Mouse (Mus musculus): ENCODE measurements around the gene Nipal4. TPM values are rescaled to one million over a fixed set of nuclear protein-coding genes. Genes with fewer than 3 reads are reported as not detected.

Gene Nipal4
- polyA plus RNA-seq, 1 experiment, result 0.02 TPM

DNA sequence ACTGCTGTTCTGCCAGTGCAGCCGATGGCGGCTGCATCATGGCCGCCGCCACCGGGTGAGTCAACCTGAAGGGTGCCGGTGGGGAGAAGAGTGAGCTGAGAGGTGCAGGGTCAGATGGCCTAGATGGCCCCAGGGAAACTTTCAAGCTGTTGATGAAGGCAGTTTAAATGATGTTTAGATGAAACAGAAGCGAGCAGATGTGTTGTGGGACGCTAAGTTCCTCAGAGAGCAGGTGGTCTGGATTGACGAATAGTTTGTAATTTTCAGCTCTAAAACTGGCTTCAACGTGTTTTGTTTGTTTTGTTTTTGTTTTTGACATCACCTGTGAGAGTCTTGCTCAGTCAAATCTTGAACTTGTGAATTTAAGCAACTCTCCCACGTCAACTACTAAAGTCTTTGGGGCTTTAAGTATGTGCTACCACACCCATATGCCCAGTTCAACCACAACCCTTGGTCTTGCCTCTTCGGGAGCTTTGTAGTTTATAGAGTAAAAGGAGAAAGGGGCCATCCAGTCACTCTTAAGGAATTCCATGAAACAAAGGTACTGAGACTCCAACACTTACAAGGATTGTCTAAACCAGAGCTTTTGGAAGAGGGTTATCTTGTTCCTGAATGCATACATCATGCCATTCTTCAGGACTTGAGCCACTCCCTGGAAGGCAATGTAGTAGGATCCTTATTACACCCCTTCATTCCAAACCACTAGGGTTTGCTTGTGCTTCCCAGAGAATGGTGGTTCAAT lies 41.0 kb downstream of the Nipal4 start:
- TF ChIP-seq TCF3 (IDR thresholded peaks at IDR 0.05; ENCODE audit: insufficient read length, low read depth) (no peak), SRF (IDR thresholded peaks at IDR 0.05; ENCODE audit: control insufficient read depth, insufficient read length, low read depth) (no peak), MYOG (IDR thresholded peaks at IDR 0.05; ENCODE audit: control insufficient read depth in 1 of 3, insufficient read depth in 1 of 3, insufficient read length in 2 of 3, low read depth in 2 of 3) (no peak), MYOD1 (IDR thresholded peaks at IDR 0.05; ENCODE audit: control insufficient read depth in 1 of 3, insufficient read length in 2 of 3, low read depth in 2 of 3) (no peak), E2F4 (IDR thresholded peaks at IDR 0.05; ENCODE audit: insufficient read depth) (no peak), MAX (IDR thresholded peaks at IDR 0.05; ENCODE audit: low read depth) (no peak), TCF12 (IDR thresholded peaks at IDR 0.05; ENCODE audit: insufficient read depth, poor library complexity, severe bottlenecking) (no peak), USF1 (IDR thresholded peaks at IDR 0.05; ENCODE audit: low read depth) (no peak), REST (IDR thresholded peaks at IDR 0.05; ENCODE audit: insufficient read depth, insufficient read length) (no peak), POLR2AphosphoS2 (IDR thresholded peaks at IDR 0.05; ENCODE audit: insufficient read length, low read depth) (no peak), POLR2A (IDR thresholded peaks at IDR 0.05; ENCODE audit: insufficient read length, low read depth) (no peak), CEBPB (IDR thresholded peaks at IDR 0.05; ENCODE audit: insufficient read depth, poor library complexity, severe bottlenecking) (no peak)
- Histone ChIP-seq H3K36me3 (ENCODE audit: control insufficient read depth, insufficient read depth) (peaks cover 37% of the 10 kb centered on the region), H3K27me3 (ENCODE audit: control insufficient read depth, insufficient read depth, insufficient read length) (no peaks in the 10 kb centered on the region)

GRCm38 (mm10) chr11:46123328-46123866 lies 42.9 kb downstream of the Nipal4 start:
- no peak for TF ChIP-seq REST (IDR thresholded peaks at IDR 0.05; ENCODE audit: insufficient read depth, insufficient read length)
- TF ChIP-seq E2F4 (IDR thresholded peaks at IDR 0.05; ENCODE audit: insufficient read depth), result no peak
- TF ChIP-seq USF1 (IDR thresholded peaks at IDR 0.05; ENCODE audit: low read depth), result no peak
- no peaks in the 10 kb centered on the region for H3K79me2 ChIP-seq (ENCODE audit: control insufficient read depth, insufficient read depth)
- no peak overlapping the region for H3K4me3 ChIP-seq
- no peaks in the 10 kb centered on the region for H3K27me3 ChIP-seq (ENCODE audit: control insufficient read depth, insufficient read depth, insufficient read length)
- H3K36me3 ChIP-seq (ENCODE audit: control insufficient read depth, insufficient read depth), result peaks cover 35% of the 10 kb centered on the region
- H3ac ChIP-seq (ENCODE audit: control insufficient read depth, insufficient read length), result no peak overlapping the region
- H3K4me2 ChIP-seq (ENCODE audit: low read depth), result no peak overlapping the region

More for the DNA sequence above, 41.0 kb downstream of the Nipal4 start:
- Histone ChIP-seq H3K4me2 (ENCODE audit: low read depth) (no peak overlapping the region), H3K4me3 (no peak overlapping the region), H3ac (ENCODE audit: control insufficient read depth, insufficient read length) (no peak overlapping the region), H3K79me2 (ENCODE audit: control insufficient read depth, insufficient read depth) (no peaks in the 10 kb centered on the region)

DNA sequence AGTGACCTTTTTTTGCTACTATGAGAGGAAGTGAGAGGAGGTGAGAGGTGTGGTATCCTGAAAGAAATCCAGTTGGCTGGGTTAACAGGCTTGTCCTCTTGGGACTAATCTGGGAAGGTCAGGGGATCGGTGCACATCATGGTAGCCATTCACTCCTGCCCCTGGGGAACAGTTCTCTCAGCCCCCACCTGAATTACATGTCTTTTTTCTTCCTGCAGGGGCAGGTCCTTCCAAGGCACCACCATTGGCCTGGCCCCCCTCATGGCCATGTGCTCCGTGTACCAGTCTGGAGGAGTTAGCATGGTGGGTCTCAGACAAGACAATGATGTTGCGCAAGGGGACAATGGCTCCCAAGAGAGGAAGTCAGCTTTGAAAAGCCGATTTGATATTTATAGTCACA lies 43.4 kb downstream of the Nipal4 start:
- TF ChIP-seq MYOD1 (IDR thresholded peaks at IDR 0.05; ENCODE audit: control insufficient read depth in 1 of 3, insufficient read length in 2 of 3, low read depth in 2 of 3) (no peak), CEBPB (IDR thresholded peaks at IDR 0.05; ENCODE audit: insufficient read depth, poor library complexity, severe bottlenecking) (peak; percentile 79), POLR2AphosphoS2 (IDR thresholded peaks at IDR 0.05; ENCODE audit: insufficient read length, low read depth) (peak; percentile 12)
- no peaks in the 10 kb centered on the region for H3K27me3 ChIP-seq (ENCODE audit: control insufficient read depth, insufficient read depth, insufficient read length)
- H3K4me2 ChIP-seq (ENCODE audit: low read depth), result no peak overlapping the region
- H3ac ChIP-seq (ENCODE audit: control insufficient read depth, insufficient read length), result no peak overlapping the region
- no peak overlapping the region for H3K4me3 ChIP-seq
- H3K79me2 ChIP-seq (ENCODE audit: control insufficient read depth, insufficient read depth), result no peaks in the 10 kb centered on the region
- H3K36me3 ChIP-seq (ENCODE audit: control insufficient read depth, insufficient read depth), result peaks cover 38% of the 10 kb centered on the region

GRCm38 (mm10) chr11:46121666-46122065 lies 44.6 kb downstream of the Nipal4 start:
- TF ChIP-seq MYOG (IDR thresholded peaks at IDR 0.05; ENCODE audit: control insufficient read depth in 1 of 3, insufficient read depth in 1 of 3, insufficient read length in 2 of 3, low read depth in 2 of 3) (peak; percentile 15 to 87 (median 34)), POLR2AphosphoS2 (IDR thresholded peaks at IDR 0.05; ENCODE audit: insufficient read length, low read depth) (no peak), CEBPB (IDR thresholded peaks at IDR 0.05; ENCODE audit: insufficient read depth, poor library complexity, severe bottlenecking) (peak; percentile 44; the same call in 1 of the 2 replicates), MYOD1 (IDR thresholded peaks at IDR 0.05; ENCODE audit: control insufficient read depth in 1 of 3, insufficient read length in 2 of 3, low read depth in 2 of 3) (peak in 2 of 3 experiments; percentile 38 to 67), REST (IDR thresholded peaks at IDR 0.05; ENCODE audit: insufficient read depth, insufficient read length) (no peak), MAX (IDR thresholded peaks at IDR 0.05; ENCODE audit: low read depth) (no peak), E2F4 (IDR thresholded peaks at IDR 0.05; ENCODE audit: insufficient read depth) (no peak), USF1 (IDR thresholded peaks at IDR 0.05; ENCODE audit: low read depth) (no peak), POLR2A (IDR thresholded peaks at IDR 0.05; ENCODE audit: insufficient read length, low read depth) (no peak), SRF (IDR thresholded peaks at IDR 0.05; ENCODE audit: control insufficient read depth, insufficient read length, low read depth) (no peak), TCF12 (IDR thresholded peaks at IDR 0.05; ENCODE audit: insufficient read depth, poor library complexity, severe bottlenecking) (no peak), TCF3 (IDR thresholded peaks at IDR 0.05; ENCODE audit: insufficient read length, low read depth) (no peak)
- Histone ChIP-seq H3K27me3 (ENCODE audit: control insufficient read depth, insufficient read depth, insufficient read length) (no peaks in the 10 kb centered on the region), H3K4me3 (no peak overlapping the region), H3K4me2 (ENCODE audit: low read depth) (no peak overlapping the region), H3K79me2 (ENCODE audit: control insufficient read depth, insufficient read depth) (no peaks in the 10 kb centered on the region), H3K36me3 (ENCODE audit: control insufficient read depth, insufficient read depth) (peaks cover 40% of the 10 kb centered on the region), H3ac (ENCODE audit: control insufficient read depth, insufficient read length) (no peak overlapping the region)

- Histone ChIP-seq H3K79me2 (ENCODE audit: control insufficient read depth, insufficient read depth) (no peaks in the 10 kb centered on the region), H3ac (ENCODE audit: control insufficient read depth, insufficient read length) (no peak overlapping the region), H3K4me3 (no peak overlapping the region), H3K27me3 (ENCODE audit: control insufficient read depth, insufficient read depth, insufficient read length) (no peaks in the 10 kb centered on the region), H3K36me3 (ENCODE audit: control insufficient read depth, insufficient read depth) (peaks cover 36% of the 10 kb centered on the region), H3K4me2 (ENCODE audit: low read depth) (no peak overlapping the region)
- TF ChIP-seq TCF12 (IDR thresholded peaks at IDR 0.05; ENCODE audit: insufficient read depth, poor library complexity, severe bottlenecking), result no peak
- TF ChIP-seq MAX (IDR thresholded peaks at IDR 0.05; ENCODE audit: low read depth), result no peak
- TF ChIP-seq USF1 (IDR thresholded peaks at IDR 0.05; ENCODE audit: low read depth), result no peak
- TF ChIP-seq E2F4 (IDR thresholded peaks at IDR 0.05; ENCODE audit: insufficient read depth), result no peak
- no peak for TF ChIP-seq TCF3 (IDR thresholded peaks at IDR 0.05; ENCODE audit: insufficient read length, low read depth)
- no peak for TF ChIP-seq POLR2AphosphoS2 (IDR thresholded peaks at IDR 0.05; ENCODE audit: insufficient read length, low read depth)
- TF ChIP-seq MYOD1 (IDR thresholded peaks at IDR 0.05; ENCODE audit: control insufficient read depth in 1 of 3, insufficient read length in 2 of 3, low read depth in 2 of 3), result no peak
- no peak for TF ChIP-seq SRF (IDR thresholded peaks at IDR 0.05; ENCODE audit: control insufficient read depth, insufficient read length, low read depth)
These were observed 46.2 kb downstream of the Nipal4 start for GRCm38 (mm10) chr11:46120084-46120483.

Data from myocyte (in vitro differentiated cells).